Mouse (Mus musculus) left cerebral cortex, postnatal 14 days (tissue): ENCODE results near the gene Hmgb3. TPM values are rescaled to one million over a fixed set of nuclear protein-coding genes. Genes with fewer than 3 reads are reported as not detected.

Experiments used
- DNase-seq, 2 experiments: peaks; one replicate each; pipeline ENCODE4 v3.0.0; 2021 to 2022; ENCODE audit warnings: low spot score in 2 of 2, mixed read lengths in 1 of 2
- intact Hi-C: fragments of 180-260 bp; cut with DNase I; formaldehyde crosslinking; loops from one replicate; pipeline ENCODE4 v1.15.1; 2025
- microRNA-seq, 2 experiments: library from miRNA; unstranded; fragments of <30 nt; microRNA quantifications; one replicate each; pipeline ENCODE4 v1.2.0; 2022
- total RNA-seq, 2 experiments: library from RNA; stranded (reverse); gene quantifications; 2 replicates each; pipeline ENCODE4 v1.2.3; 2021

The Hmgb3 gene
- total RNA-seq, 2 experiments from 2014 or later: 53.1 to 59.4 TPM

DNA sequence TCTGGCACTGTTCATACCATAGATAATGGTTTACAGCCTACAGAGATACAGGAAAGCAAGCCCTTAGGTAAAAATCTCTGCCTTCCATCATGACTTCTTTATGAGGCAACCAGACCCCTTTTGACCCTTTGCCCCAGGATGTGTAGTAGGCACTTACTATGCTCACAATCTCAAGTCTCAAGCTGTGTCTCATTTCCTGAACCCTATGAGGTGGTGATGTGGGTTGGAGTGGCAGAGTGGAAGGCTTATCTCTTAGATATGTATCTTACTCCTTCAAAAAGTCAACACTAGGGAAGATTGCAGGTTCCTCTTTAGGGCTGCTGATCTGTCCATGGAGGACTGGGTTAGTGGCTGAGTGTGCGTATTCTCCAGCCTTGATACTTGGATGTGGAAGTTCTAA, 5.1 kb downstream of the Hmgb3 start:
- no peak for DNase-seq
- intact Hi-C loops: no loop called here

DNA sequence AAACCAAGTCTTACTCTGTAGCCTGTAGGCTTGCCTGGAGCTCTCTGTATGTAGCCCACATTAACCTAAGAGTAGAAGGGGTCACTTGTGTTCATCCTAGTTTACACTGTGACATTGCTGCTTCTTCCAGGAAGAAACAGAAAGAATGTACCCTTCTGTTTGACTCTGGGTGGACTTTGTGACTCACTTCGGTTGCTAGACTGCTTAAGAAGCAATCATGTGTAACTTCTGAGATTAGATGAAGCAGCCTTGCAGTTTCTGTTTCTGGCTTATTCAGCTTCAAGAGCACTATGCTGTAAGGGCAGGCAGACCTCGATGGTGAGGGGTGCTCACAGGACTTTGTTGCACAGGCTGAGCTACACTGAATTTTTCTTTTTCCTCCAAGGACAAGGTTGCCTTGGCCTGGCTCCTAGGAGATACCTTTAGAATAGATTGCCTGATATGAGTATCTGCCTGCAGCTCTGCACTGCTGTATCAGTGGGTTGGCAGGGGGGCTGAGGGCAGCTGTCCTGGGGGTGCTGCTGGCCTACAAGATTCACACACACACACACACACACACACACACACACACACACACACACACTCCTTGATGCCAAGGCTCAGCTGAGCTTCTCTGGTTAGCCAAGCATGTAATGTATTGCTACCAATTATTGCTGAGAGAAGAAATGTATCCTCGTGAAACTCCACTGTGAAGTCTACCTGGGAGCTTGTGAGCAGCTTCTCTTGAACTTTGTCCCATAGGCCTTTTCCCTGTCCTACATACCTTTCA, 17.6 kb downstream of the Hmgb3 start:
- intact Hi-C loops: no loop called here
- no peak for DNase-seq

DNA sequence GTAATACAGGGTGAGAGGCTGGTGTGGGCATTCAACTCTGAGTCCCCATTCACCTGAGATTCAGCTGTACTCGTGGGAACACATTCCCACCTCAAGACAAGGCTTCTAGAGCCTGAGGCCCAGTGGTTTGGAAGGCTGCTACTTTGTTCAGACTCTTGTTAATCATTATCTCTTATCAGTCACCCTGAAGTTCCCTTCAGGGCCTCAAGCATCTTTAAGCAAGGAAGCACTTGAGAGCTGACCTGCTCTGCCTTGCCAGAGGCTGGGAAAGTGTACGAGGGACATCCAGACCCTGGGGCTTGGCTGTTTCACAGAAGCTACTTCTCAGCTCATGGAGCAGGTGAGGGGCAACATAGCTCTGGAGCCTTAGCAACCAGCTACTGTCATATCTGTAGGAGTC, 19.8 kb downstream of the Hmgb3 start:
- no peak for DNase-seq
- intact Hi-C loops: no loop called here

DNA sequence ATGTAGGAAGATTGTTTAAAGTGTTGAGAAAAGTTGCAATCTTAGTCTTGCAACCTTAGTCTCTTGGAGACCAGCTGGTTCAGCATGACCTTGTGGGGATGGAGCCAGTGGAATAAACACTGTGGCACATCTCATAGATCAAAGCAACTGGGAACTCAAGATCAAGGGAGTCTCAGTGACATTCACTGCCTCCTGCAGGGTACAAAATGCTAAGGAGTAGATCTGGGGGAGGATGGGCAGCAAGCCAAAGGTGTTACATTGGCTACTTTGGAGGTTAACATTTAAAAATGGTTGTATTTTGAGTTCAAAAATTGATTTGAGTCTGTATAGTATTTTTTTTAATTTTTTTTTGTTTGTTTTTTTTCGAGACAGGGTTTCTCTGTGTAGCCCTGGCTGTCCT, 33.5 kb downstream of the Hmgb3 start:
- no peak for DNase-seq
- intact Hi-C loops: no loop called here

DNA sequence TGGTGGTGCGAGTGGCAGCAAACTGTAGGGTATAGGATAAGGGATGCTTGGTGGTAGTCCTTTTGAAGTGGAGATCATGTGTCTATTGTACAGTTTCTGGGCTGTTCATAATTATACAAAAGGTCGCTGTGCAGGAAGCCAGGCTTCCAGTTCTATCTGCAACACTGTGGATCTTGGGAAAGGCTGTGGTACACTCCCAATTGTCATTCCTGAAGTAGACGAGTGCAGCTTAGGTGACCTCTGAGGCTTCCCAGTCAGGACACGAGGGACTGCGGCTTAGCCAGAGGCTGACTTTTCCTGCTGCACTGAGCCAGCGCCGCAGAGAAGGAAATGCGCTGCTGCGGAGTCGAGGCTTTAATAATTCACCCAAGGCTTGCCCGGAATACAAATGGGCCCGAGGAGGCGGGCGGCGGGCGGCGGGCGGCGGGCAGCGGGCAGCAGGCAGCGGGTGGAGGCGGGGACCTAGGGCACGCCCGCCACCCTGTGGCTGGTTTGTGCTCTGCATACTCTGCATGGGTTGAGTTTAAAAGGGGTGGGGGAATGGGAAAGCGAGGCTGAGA, 45.4 kb downstream of the Hmgb3 start:
- intact Hi-C loops: loop anchor here (2.0 kb wide), 1 partner anchor 174 kb away; no protein-coding TSS in a partner anchor
- peak; percentile 9 to 53 for DNase-seq

Small RNA genes within 50 kb of the gene (microRNA-seq; reads per million reads assigned to microRNA genes)
- gene Gm23945: 0 reads per million in 2 experiments

Other genes with a start within 250 kb of the Hmgb3 start
- gene Mtmr1, start 191.2 kb upstream of the Hmgb3 start, total RNA-seq: 10 to 100 TPM; 36.5 to 42.4 TPM
- gene Cd99l2, start 63.1 kb upstream of the Hmgb3 start, total RNA-seq: 10 to 100 TPM; 76.1 to 79.3 TPM
- gene Gpr50, start 107.7 kb downstream of the Hmgb3 start, total RNA-seq: under 1 TPM in 1 of 2 experiments, not detected in 1; 0.49 TPM